Mouse (Mus musculus) gastrocnemius, postnatal 14 days (tissue): Measurements from ENCODE around the gene Nrxn2. TPM values are rescaled to one million over a fixed set of nuclear protein-coding genes. Genes with fewer than 3 reads are reported as not detected.
A peak's percentile ranks its signal among the peaks of the same experiment; 100 is the strongest.

Source experiments
- DNase-seq: peaks from one replicate; pipeline ENCODE4 v3.0.0; 2021; ENCODE audit warnings: mixed read lengths
- intact Hi-C: fragments of 180-260 bp; cut with DNase I; formaldehyde crosslinking; loops from one replicate; pipeline ENCODE4 v1.15.1; 2025; ENCODE audit warnings: low total_unique reads
- total RNA-seq, 2 experiments: library from RNA; stranded (reverse); gene quantifications; 2 replicates each; pipeline ENCODE4 v1.2.3; 2021

The Nrxn2 gene
- total RNA-seq, 2 experiments from 2014 or later: 1.5 to 2.9 TPM

GRCm38 (mm10) chr19:6388006-6388405 is 30.5 kb upstream of the Nrxn2 start:
- intact Hi-C loops: no loop called here
- peak; percentile 63 for DNase-seq

DNA sequence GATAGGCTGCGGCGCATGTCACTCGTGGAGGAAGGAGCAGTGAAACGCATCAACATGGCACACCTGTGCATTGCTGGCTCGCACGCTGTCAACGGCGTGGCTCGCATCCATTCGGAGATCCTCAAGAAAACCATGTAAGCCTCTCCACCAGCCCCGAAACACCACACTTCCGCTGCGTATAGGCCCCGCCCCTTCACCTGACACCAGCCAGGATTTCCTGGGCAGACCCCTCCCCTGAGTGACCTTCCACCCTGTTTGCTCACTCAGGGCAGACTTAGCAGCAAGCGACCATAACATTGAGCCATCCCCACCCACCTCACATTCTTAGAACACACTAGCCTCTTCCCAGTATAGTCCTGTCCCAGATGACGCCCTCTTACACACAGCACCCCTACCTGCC is 28.7 kb upstream of the Nrxn2 start:
- intact Hi-C loops: no loop called here
- DNase-seq: no peak

DNA sequence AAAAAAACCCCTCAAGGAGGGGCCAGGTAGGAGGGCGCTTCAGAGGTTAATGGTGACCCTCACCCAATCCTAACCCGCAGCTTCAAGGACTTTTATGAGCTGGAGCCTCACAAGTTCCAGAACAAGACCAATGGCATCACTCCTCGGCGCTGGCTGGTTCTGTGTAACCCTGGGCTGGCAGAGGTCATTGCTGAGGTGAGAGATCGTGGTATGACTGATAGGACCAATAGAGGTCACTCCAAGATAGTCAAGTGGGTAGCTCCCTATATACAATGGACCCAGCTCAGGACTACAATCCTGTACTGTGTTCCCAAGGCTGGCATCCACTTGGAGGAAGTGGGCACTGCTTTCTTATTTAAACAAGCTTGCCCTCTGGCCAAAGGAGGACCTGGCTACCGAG is 28.3 kb upstream of the Nrxn2 start:
- no peak for DNase-seq

DNA sequence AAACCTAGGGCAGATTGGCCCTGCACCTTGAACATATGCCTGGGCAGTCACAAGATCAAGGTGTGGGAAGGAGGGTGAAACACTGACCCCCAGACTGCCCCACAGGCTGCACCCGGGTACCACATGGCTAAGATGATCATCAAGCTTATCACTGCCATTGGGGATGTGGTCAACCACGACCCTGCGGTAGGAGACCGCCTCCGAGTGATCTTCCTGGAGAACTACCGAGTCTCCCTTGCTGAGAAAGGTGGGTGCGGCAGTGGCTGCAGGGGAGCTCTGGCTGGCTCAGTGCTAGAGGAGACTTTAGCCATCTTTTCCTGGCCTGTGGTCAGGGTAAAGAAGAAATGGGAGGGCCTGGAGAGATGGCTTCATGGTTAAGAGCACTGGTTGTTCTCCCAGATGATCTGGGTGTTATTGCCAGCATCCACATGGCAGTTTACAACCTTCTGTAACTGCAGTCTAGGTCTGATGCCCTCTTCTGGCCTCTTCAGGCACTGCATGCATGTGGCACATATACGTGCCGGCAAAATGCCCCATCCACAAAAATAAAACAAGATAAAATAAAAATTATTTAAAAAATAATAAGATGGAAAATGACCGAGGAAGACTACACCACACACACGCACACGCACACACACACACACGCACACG is 25.7 kb upstream of the Nrxn2 start:
- no peak for DNase-seq
- intact Hi-C loops: no loop called here

More for the DNA sequence above, 28.3 kb upstream of the Nrxn2 start:
- intact Hi-C loops: no loop called here

GRCm38 (mm10) chr19:6393637-6394036 is 24.9 kb upstream of the Nrxn2 start:
- DNase-seq: no peak
- intact Hi-C loops: no loop called here

DNA sequence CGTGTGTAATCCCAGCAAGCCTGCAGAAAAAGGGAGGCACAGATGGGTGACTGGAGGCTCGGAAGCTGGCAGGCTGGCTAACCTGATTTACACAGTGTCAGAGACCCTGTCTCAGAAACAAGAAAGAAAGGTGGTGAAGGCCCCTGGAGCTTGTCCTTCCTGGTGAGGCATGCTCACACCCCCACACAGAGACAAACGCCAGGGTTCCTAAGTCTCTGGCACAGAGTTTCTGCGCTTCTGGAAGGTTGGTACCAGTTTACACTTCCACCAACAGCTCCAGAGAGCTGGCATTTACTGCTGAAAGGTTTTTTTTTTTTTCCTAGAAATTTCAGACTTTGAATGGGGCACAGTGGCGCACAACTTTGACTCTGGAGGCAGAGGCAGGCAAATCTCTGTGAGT is 22.3 kb upstream of the Nrxn2 start:
- intact Hi-C loops: no loop called here
- peak; percentile 3 for DNase-seq

- intact Hi-C loops: no loop called here
- no peak for DNase-seq
These were observed 20.8 kb upstream of the Nrxn2 start for GRCm38 (mm10) chr19:6397582-6398249.

- DNase-seq: peak; percentile 81
- intact Hi-C loops: no loop called here
These were observed 19.9 kb upstream of the Nrxn2 start for GRCm38 (mm10) chr19:6398447-6399284.

DNA sequence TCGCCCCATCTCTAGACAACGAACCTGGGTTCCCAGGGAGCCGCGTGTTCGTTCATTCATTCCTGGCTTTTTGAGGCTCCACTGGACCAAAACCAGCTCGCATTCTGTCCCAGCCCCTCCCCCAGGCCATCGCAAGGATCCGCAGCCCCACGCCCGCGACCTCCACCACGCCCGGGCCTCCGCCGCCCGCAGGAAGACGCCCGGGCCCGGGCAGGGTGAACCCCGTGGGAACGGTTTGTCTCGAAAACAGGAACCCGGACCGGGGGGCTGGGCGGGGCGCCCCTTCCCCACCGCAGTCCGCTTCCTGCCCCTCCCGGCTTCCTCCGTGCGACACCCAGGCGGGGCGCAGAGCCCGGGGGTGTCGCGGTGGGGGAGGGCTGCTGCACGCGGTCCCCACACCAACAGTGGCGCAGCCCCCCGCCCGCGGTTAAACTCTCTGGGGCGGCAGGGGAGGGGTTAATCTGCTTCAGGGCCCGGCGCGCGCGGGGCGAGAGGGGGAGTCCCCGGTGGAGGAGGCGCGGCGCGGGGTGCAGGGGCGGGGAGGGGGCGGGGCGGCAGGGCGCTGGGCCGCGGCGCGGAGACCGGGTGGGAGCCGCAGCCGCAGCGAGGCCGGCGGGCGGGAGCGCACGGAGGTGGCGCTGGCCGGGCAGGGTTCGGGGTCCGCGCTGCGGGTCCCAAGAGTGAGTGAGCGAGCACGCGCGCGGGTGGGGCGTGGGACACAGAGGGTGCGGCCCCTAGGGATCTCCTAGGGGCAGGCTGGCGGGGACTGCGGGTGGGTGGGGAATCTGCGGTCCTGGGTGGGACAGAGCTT is 19.0 kb upstream of the Nrxn2 start, which contains the start of gene Rasgrp2:
Gene Rasgrp2 (plus strand): TSS at position 56 of the 811 bp plus-strand sequence.
- intact Hi-C loops: no loop called here
- peak; percentile 68 for DNase-seq

- intact Hi-C loops: no loop called here
- DNase-seq: no peak
These were observed 18.1 kb upstream of the Nrxn2 start for GRCm38 (mm10) chr19:6400096-6401086.

DNA sequence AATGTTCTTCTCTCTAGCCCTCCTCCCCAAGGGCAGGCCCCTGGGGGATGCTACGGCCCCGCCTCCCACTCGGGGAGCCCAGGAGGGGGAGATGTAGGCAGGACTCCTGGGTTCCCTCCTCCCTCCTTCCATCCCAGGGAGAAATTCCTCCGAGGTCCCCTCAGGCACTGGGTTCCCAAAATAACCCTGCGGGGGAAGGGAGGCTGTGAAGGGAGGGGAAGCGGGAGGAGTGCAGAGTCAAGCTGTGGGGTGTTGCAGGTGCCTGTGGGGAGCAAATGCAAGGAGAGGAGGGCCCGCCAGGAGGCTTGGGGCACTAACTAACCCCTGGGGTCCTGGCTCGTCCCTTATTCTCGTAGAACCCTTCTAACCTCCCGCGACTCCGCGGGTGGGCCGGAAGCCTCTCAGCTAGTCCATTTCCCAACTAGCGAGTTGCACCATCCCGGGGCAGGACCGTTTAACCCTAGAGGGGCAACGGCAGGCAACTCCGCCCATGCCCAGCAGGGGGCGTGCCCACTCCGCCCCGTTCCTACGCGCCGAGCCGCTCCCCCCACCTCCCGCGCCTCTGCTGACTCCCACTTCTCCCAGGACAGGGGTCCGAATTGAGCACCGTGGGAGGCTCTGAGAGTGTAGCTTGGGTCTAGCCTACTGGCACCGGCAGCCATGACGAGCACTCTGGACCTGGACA is 17.3 kb upstream of the Nrxn2 start:
- peak; percentile 85 for DNase-seq
- intact Hi-C loops: no loop called here

GRCm38 (mm10) chr19:6401951-6402350 is 16.6 kb upstream of the Nrxn2 start:
- no peak for DNase-seq
- intact Hi-C loops: no loop called here

- no peak for DNase-seq
- intact Hi-C loops: no loop called here
These were observed 14.7 kb upstream of the Nrxn2 start for GRCm38 (mm10) chr19:6403869-6404268.

DNA sequence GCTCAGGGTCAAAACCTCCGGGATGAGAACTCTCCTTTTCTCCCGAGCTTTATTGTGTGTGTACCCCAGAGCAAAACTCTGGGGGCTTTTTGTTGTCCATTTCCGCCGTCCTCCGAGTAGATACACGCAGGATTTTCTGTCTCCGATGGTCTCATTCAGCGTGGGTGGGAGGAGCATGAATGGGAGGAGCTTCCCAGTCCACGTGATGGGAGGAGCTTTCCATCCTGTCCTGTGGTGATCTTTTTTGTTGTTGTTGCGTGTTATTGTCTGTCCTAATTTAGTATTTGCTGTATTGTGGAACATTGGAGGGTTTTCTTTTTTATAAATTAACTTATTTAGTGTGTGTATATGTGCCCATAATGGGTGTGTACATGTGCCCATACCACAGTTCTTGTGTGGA is 13.1 kb upstream of the Nrxn2 start:
- DNase-seq: no peak
- intact Hi-C loops: no loop called here

GRCm38 (mm10) chr19:6407109-6407508 is 11.4 kb upstream of the Nrxn2 start:
- no peak for DNase-seq
- intact Hi-C loops: no loop called here

DNA sequence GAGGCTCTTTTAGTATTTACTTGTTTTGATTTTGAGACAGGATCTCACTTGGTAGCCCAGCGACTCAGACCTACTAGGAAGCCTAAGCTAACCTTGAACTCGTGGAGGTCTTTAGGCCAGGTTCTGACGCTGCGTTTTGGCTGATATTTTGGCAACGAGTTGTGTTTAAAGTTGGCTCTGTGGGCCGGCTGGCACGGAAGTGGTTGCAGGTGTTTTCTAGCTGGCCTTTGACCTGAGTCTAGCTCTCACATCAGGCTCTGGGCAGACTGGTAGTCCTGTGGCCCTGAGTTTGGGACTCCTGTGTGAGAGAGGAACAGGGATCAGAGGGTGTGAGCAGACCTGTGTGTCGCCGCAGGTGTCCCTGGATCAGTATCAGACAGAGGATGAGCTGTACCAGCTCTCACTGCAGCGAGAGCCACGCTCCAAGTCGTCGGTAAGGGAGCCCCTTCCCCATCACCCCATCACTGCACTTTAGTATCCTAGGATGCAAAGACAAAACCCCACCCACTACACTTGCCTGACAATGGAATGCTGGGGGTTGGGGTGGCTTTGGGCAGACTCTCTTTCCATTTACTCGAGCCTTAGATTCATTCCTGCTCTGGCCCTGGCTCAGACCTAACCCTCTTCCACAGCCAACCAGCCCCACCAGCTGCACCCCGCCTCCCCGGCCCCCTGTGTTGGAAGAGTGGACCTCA is 10.6 kb upstream of the Nrxn2 start:
- DNase-seq: no peak
- intact Hi-C loops: no loop called here

GRCm38 (mm10) chr19:6408749-6409148 is 9.8 kb upstream of the Nrxn2 start:
- DNase-seq: no peak
- intact Hi-C loops: no loop called here
